Mouse (Mus musculus) heart, postnatal 0 days (tissue): ENCODE measurements at regions not wholly inside any gene's neighbourhood (a gene's known extent, or its start where the extent isn't known, plus 50 kb on each side); places are given as distances from the start of the nearest gene placed in this dataset.

Source experiments
- ATAC-seq: fragments of 200-750 bp; cut with Nextera tagmentation; 2 replicates; pipeline ENCODE4 v1.8.0; 2017; ENCODE audit warnings: low read depth, moderate number of reproducible peaks, moderate library complexity; ENCODE audit not compliant: insufficient read depth
- DNase-seq: peaks from one replicate; pipeline ENCODE4 v3.0.0-alpha.2; 2016; ENCODE audit warnings: low spot score
- H3K27ac ChIP-seq: fragments of 300-500 bp; sonication (generic); 2 replicates; pipeline ENCODE4 v1.5.1; 2014; ENCODE audit warnings: low read depth, mild to moderate bottlenecking
- H3K27me3 ChIP-seq: fragments of 300-500 bp; sonication (generic); 2 replicates; pipeline ENCODE4 v1.6.1; 2014; ENCODE audit warnings: low read length, mixed read lengths; ENCODE audit not compliant: control insufficient read depth, insufficient read depth
- H3K36me3 ChIP-seq: fragments of 300-500 bp; sonication (generic); replicated peaks from 2 replicates; pipeline ENCODE4 v1.6.1; 2014; ENCODE audit warnings: low read length, mixed read lengths; ENCODE audit not compliant: control insufficient read depth, insufficient read depth
- H3K4me1 ChIP-seq: fragments of 300-500 bp; sonication (generic); 2 replicates; pipeline ENCODE4 v1.6.1; 2014; ENCODE audit warnings: antibody characterized with exemption; ENCODE audit not compliant: control insufficient read depth, insufficient read depth
- H3K4me2 ChIP-seq: fragments of 300-500 bp; sonication (generic); 2 replicates; pipeline ENCODE4 v1.6.1; 2014; ENCODE audit warnings: low read depth, mild to moderate bottlenecking, low read length, moderate library complexity
- H3K4me3 ChIP-seq: fragments of 300-500 bp; sonication (generic); 2 replicates; pipeline ENCODE4 v1.5.1; 2014; ENCODE audit warnings: low read depth, low read length
- H3K9ac ChIP-seq: fragments of 300-500 bp; sonication (generic); replicated peaks from 2 replicates; pipeline ENCODE4 v1.6.1; 2014; ENCODE audit warnings: low read depth, low read length, mixed read lengths
- H3K9me3 ChIP-seq: fragments of 300-500 bp; sonication (generic); replicated peaks from 2 replicates; pipeline ENCODE4 v1.6.1; 2016; ENCODE audit warnings: low read length; ENCODE audit not compliant: control insufficient read depth
- CTCF ChIP-seq: IDR thresholded peaks from 2 replicates; pipeline ENCODE4 v1.5.1; 2016; ENCODE audit warnings: antibody characterized with exemption, control low read depth, low read depth
- EP300 ChIP-seq: IDR thresholded peaks from 2 replicates; pipeline ENCODE4 v1.6.1; 2016; ENCODE audit warnings: antibody characterized with exemption, low read depth
- WGBS: fragments of 180-500 bp; shearing (Covaris S2); extraction: QIAGEN DNeasy Blood & Tissue Kit; methylation state at CpG from one replicate; pipeline ENCODE4 v1.1.7; 2014; 5-methylcytosine and 5-hydroxymethylcytosine counted together

- H3K27me3 ChIP-seq, result no peaks in the 10 kb centered on the region
- no peak overlapping the region for H3K4me2 ChIP-seq
- WGBS, result 29% methylated on average over 8 of the region's 8 CpGs
- H3K27ac ChIP-seq, result no peak overlapping the region
- ATAC-seq, result no peak
- H3K9ac ChIP-seq, result no peak overlapping the region
- H3K4me3 ChIP-seq, result no peak overlapping the region
- H3K4me1 ChIP-seq, result no peaks in the 10 kb centered on the region
- TF ChIP-seq EP300 (no peak), CTCF (peak; percentile 60)
- peak; percentile 39 for DNase-seq
- H3K9me3 ChIP-seq, result no peaks in the 10 kb centered on the region
- H3K36me3 ChIP-seq, result no peaks in the 10 kb centered on the region
Observed at GRCm38 (mm10) chr2:11113191-11113590, 58.7 kb upstream of the Prkcq start.

GRCm38 (mm10) chr2:11118625-11119024 is 53.3 kb upstream of the Prkcq start:
- Histone ChIP-seq H3K4me2 (no peak overlapping the region), H3K27me3 (no peaks in the 10 kb centered on the region), H3K4me3 (no peak overlapping the region), H3K4me1 (no peaks in the 10 kb centered on the region), H3K36me3 (no peaks in the 10 kb centered on the region), H3K9ac (no peak overlapping the region), H3K27ac (no peak overlapping the region), H3K9me3 (no peaks in the 10 kb centered on the region)
- WGBS, result 61% methylated on average over 1 of the region's 1 CpGs
- DNase-seq (no peak), ATAC-seq (no peak)
- TF ChIP-seq CTCF (no peak), EP300 (no peak)

GRCm38 (mm10) chr2:11119301-11119700 is 52.6 kb upstream of the Prkcq start:
- no peak overlapping the region for H3K4me2 ChIP-seq
- H3K36me3 ChIP-seq, result no peaks in the 10 kb centered on the region
- TF ChIP-seq CTCF (no peak), EP300 (no peak)
- H3K4me1 ChIP-seq, result no peaks in the 10 kb centered on the region
- no peaks in the 10 kb centered on the region for H3K9me3 ChIP-seq
- H3K27me3 ChIP-seq, result no peaks in the 10 kb centered on the region
- no peak overlapping the region for H3K4me3 ChIP-seq
- no peak overlapping the region for H3K27ac ChIP-seq
- no peak for ATAC-seq
- no peak for DNase-seq
- 49% methylated on average over 9 of the region's 9 CpGs for WGBS
- no peak overlapping the region for H3K9ac ChIP-seq
